Comparison of ENCODE assay signal across 8 mouse cellular contexts in genomic region chr1:86359798-86360179, GRCm38 (mm10). TPM values are rescaled to one million over a fixed set of nuclear protein-coding genes. Genes with fewer than 3 reads are reported as not detected.
DNase-seq lines count a peak whose midpoint lies in the region; ATAC-seq and TF ChIP-seq lines count a peak whose summit lies in the region.

No protein-coding gene starts in this region.

- peak overlapping the region; percentile 87 for H3K4me2 ChIP-seq in heart, embryonic 13.5 days
- H3K4me2 ChIP-seq in forebrain, postnatal 0 days (ENCODE audit: low read depth): peak overlapping the region; percentile 77
- peak overlapping the region; percentile 91 for H3K4me2 ChIP-seq in liver, embryonic 16.5 days (ENCODE audit: low read depth, low read length)

- no peak for TF ChIP-seq CTCF in G1E (IDR thresholded peaks at IDR 0.05; ENCODE audit: low read depth, low read length)
- TF ChIP-seq CTCF in forebrain, postnatal 0 days (IDR thresholded peaks at IDR 0.05; ENCODE audit: low read depth): peak; percentile 4; the same call in 1 of the 2 replicates

- ATAC-seq in heart, embryonic 13.5 days (ENCODE audit: extremely low read depth, insufficient number of reproducible peaks, low FRiP score, low TSS enrichment): no peak
- ATAC-seq in G1E (ENCODE audit: extremely low read depth, insufficient number of reproducible peaks, low FRiP score, poor library complexity, severe bottlenecking): peak; percentile 29
- no peak; the same call in 1 of the 2 replicates for ATAC-seq in forebrain, postnatal 0 days
- no peak for ATAC-seq in liver, embryonic 16.5 days (ENCODE audit: low read depth)
- no peak for ATAC-seq in frontal cortex, adult (ENCODE audit: low TSS enrichment)

- H3K9me3 ChIP-seq in heart, embryonic 13.5 days: no peaks in the 10 kb centered on the region
- H3K9me3 ChIP-seq in G1E (replicated peaks): no peaks in the 10 kb centered on the region
- H3K9me3 ChIP-seq in forebrain, postnatal 0 days (ENCODE audit: low read length): no peaks in the 10 kb centered on the region
- H3K9me3 ChIP-seq in liver, embryonic 16.5 days (replicated peaks; ENCODE audit: control insufficient read depth, low read length): no peaks in the 10 kb centered on the region

- DNase-seq in heart, postnatal 25 days (ENCODE audit: low spot score): no peak
- peak; percentile 69 for DNase-seq in G1E (ENCODE audit: low spot score)
- no peak for DNase-seq in forebrain, postnatal 0 days
- DNase-seq in yolk sac, embryonic 10.5 days (ENCODE audit: low spot score): no peak
- DNase-seq in kidney, postnatal 4 days: no peak

- peak overlapping the region; percentile 75 for H3K4me3 ChIP-seq in heart, embryonic 13.5 days
- H3K4me3 ChIP-seq in G1E (ENCODE audit: low read depth, low read length): peak overlapping the region; percentile 88
- peak overlapping the region; percentile 84 for H3K4me3 ChIP-seq in forebrain, postnatal 0 days (ENCODE audit: low read depth, low read length)
- H3K4me3 ChIP-seq in liver, embryonic 16.5 days (ENCODE audit: low read depth, low read length): peak overlapping the region; percentile 86

- peaks cover 29% of the 10 kb centered on the region for H3K36me3 ChIP-seq in heart, embryonic 13.5 days
- H3K36me3 ChIP-seq in G1E (replicated peaks): peaks cover 58% of the 10 kb centered on the region
- H3K36me3 ChIP-seq in forebrain, postnatal 0 days (ENCODE audit: insufficient read depth): peaks cover 27% of the 10 kb centered on the region
- H3K36me3 ChIP-seq in liver, embryonic 16.5 days (ENCODE audit: control insufficient read depth, insufficient read depth): peaks cover 24% of the 10 kb centered on the region

- H3K27ac ChIP-seq in heart, embryonic 13.5 days (replicated peaks): peak overlapping the region; percentile 100
- peak overlapping the region; percentile 100 for H3K27ac ChIP-seq in forebrain, postnatal 0 days (ENCODE audit: low read depth, low read length)
- H3K27ac ChIP-seq in liver, embryonic 16.5 days (ENCODE audit: low read length): peak overlapping the region; percentile 79

- under 1% methylated on average over 26 of the region's 26 CpGs for WGBS in heart, embryonic 13.5 days
- WGBS in forebrain, postnatal 0 days: under 1% methylated on average over 26 of the region's 26 CpGs
- under 1% methylated on average over 26 of the region's 26 CpGs for WGBS in liver, embryonic 16.5 days (ENCODE audit: insufficient replicate concordance)

- peak overlapping the region; percentile 96 for H3K9ac ChIP-seq in heart, embryonic 13.5 days
- peak overlapping the region; percentile 96 for H3K9ac ChIP-seq in forebrain, postnatal 0 days
- peak overlapping the region; percentile 87 for H3K9ac ChIP-seq in liver, embryonic 16.5 days (ENCODE audit: low read depth, low read length)

- H3K4me1 ChIP-seq in heart, embryonic 13.5 days: peaks cover 28% of the 10 kb centered on the region
- H3K4me1 ChIP-seq in G1E (ENCODE audit: insufficient read depth, low read depth, low read length): peaks cover 57% of the 10 kb centered on the region
- H3K4me1 ChIP-seq in forebrain, postnatal 0 days (ENCODE audit: insufficient read depth): 0 out of 2 replicates have a peak, but pooled peaks cover 10% of the 10 kb centered on the region
- peaks cover 22% of the 10 kb centered on the region for H3K4me1 ChIP-seq in liver, embryonic 16.5 days (ENCODE audit: control insufficient read depth, low read depth, low read length)

- H3K27me3 ChIP-seq in heart, embryonic 13.5 days (replicated peaks): no peaks in the 10 kb centered on the region
- no peaks in the 10 kb centered on the region for H3K27me3 ChIP-seq in G1E (ENCODE audit: insufficient read depth, low read length)
- H3K27me3 ChIP-seq in forebrain, postnatal 0 days (ENCODE audit: insufficient read depth, low read length): no peaks in the 10 kb centered on the region
- H3K27me3 ChIP-seq in liver, embryonic 16.5 days (ENCODE audit: control insufficient read depth, insufficient read depth, low read depth, low read length): no peaks in the 10 kb centered on the region

- intact Hi-C loops in heart, postnatal 25 days (cut with DNase I): no loop called here

RNA-seq across cellular contexts. Expression of gene Ncl, which starts 0.6 kb away (rescaled TPM):
- polyA plus RNA-seq in heart, embryonic 13.5 days (2015; fragmentation: Nextera tagmentation; extraction: Ambion mirVana): 247 TPM in 2 replicates
- total RNA-seq in heart, postnatal 25 days (2021): 100 to 1,000 TPM; 102 to 113 TPM
- 1,241 and 1,318 TPM in 2 replicates for total RNA-seq in G1E (2014; fragmentation: Nextera tagmentation)
- 259 and 387 TPM in 2 replicates for total RNA-seq in G1E (2017)
- 2,119 and 2,262 TPM in 2 replicates for polyA plus RNA-seq in G1E (2012)
- 35.9 and 50.6 TPM in 2 replicates for total RNA-seq in forebrain, postnatal 0 days (2014; rRNA removed)
- polyA plus RNA-seq in forebrain, postnatal 0 days (2015; fragmentation: Nextera tagmentation; extraction: Ambion mirVana): 164 and 210 TPM in 2 replicates
- polyA plus RNA-seq in liver, embryonic 16.5 days (2015; fragmentation: Nextera tagmentation; extraction: Ambion mirVana): 175 and 188 TPM in 2 replicates

RNA-seq across cellular contexts. Expression of gene B3gnt7, which starts 57.2 kb away (rescaled TPM):
- polyA plus RNA-seq in heart, embryonic 13.5 days (2015; fragmentation: Nextera tagmentation; extraction: Ambion mirVana): 3.2 and 4.5 TPM in 2 replicates
- total RNA-seq in heart, postnatal 25 days (2021): under 1 TPM; 0.21 to 0.28 TPM
- total RNA-seq in G1E (2014; fragmentation: Nextera tagmentation) (not detected in 2 replicates), G1E (2017) (0.12 and 0.16 TPM in 2 replicates)
- polyA plus RNA-seq in G1E (2012): 0.02 TPM in 1 of 2 replicates, not detected in the other
- 10.6 and 11.1 TPM in 2 replicates for total RNA-seq in forebrain, postnatal 0 days (2014; rRNA removed)
- polyA plus RNA-seq in forebrain, postnatal 0 days (2015; fragmentation: Nextera tagmentation; extraction: Ambion mirVana): 10.7 and 11.7 TPM in 2 replicates
- polyA plus RNA-seq in liver, embryonic 16.5 days (2015; fragmentation: Nextera tagmentation; extraction: Ambion mirVana): 0.65 and 0.68 TPM in 2 replicates
